Mouse (Mus musculus) lung, embryonic 14.5 days (tissue): ENCODE data around the gene Svbp. TPM values are rescaled to one million over a fixed set of nuclear protein-coding genes. Genes with fewer than 3 reads are reported as not detected.

Experiments used
- ATAC-seq: fragments of 200-750 bp; cut with Nextera tagmentation; 2 replicates; pipeline ENCODE4 v1.8.0; 2017; ENCODE audit warnings: mild to moderate bottlenecking, moderate TSS enrichment, moderate library complexity; ENCODE audit not compliant: insufficient read depth
- DNase-seq: peaks from one replicate; pipeline ENCODE4 v3.0.0-alpha.2; 2015
- H3K27ac ChIP-seq: fragments of 300-500 bp; sonication (generic); 2 replicates; pipeline ENCODE4 v1.5.1; 2014; ENCODE audit warnings: low read depth, mild to moderate bottlenecking, moderate library complexity
- H3K27me3 ChIP-seq: fragments of 300-500 bp; sonication (generic); 2 replicates; pipeline ENCODE4 v1.6.1; 2014; ENCODE audit warnings: low read length, control low read depth; ENCODE audit not compliant: insufficient read depth
- H3K36me3 ChIP-seq: fragments of 300-500 bp; sonication (generic); 2 replicates; pipeline ENCODE4 v1.6.1; 2014; ENCODE audit warnings: control low read depth; ENCODE audit not compliant: insufficient read depth
- H3K4me1 ChIP-seq: fragments of 300-500 bp; sonication (generic); 2 replicates; pipeline ENCODE4 v1.6.1; 2014; ENCODE audit warnings: antibody characterized with exemption, control low read depth; ENCODE audit not compliant: insufficient read depth
- H3K4me2 ChIP-seq: fragments of 300-500 bp; sonication (generic); 2 replicates; pipeline ENCODE4 v1.6.1; 2014; ENCODE audit warnings: mild to moderate bottlenecking
- H3K4me3 ChIP-seq: fragments of 300-500 bp; sonication (generic); 2 replicates; pipeline ENCODE4 v1.5.1; 2014; ENCODE audit warnings: low read depth, low read length
- H3K9ac ChIP-seq: fragments of 300-500 bp; sonication (generic); 2 replicates; pipeline ENCODE4 v1.6.1; 2014
- H3K9me3 ChIP-seq: fragments of 300-500 bp; sonication (generic); 2 replicates; pipeline ENCODE4 v1.6.1; 2016; ENCODE audit warnings: low read depth, low read length, control low read depth
- CTCF ChIP-seq: IDR thresholded peaks from 2 replicates; pipeline ENCODE4 v1.5.1; 2016; ENCODE audit warnings: antibody characterized with exemption, low read depth
- WGBS: fragments of 180-500 bp; shearing (Covaris S2); extraction: QIAGEN DNeasy Blood & Tissue Kit; methylation state at CpG from one replicate; pipeline ENCODE4 v1.1.7; 2014; 5-methylcytosine and 5-hydroxymethylcytosine counted together
- polyA plus RNA-seq: library from polyadenylated mRNA; unstranded; fragments of >200 nt; fragmentation: Nextera tagmentation; extraction: Ambion mirVana; gene quantifications from 2 replicates; pipeline ENCODE4 v1.2.1, GENCODE M21; 2014

Svbp gene
- polyA plus RNA-seq, 1 experiment from 2014 or later: 134 TPM

DNA sequence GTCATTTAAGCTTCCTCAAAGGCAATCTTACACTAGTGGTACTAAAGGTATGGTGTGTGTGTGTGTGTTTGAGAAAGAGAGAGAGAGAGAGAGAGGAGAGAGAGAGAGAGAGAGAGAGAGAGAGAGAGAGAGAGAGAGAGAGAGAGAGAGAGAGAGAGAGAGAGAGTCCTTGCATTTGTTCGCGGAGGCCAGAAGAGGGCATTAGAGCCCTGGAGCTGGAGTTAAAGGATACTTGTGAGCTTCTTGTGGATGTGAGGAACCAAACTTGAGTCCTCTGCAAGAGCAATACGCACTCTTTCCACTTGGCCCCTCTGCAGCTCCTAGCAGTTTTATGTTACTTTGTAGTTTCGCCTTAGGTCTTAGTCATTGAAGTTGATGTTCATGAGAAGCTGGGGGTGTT lies 32.1 kb upstream of the Svbp start:
- Histone ChIP-seq H3K4me3 (no peak overlapping the region), H3K9ac (no peak overlapping the region), H3K27me3 (no peaks in the 10 kb centered on the region), H3K27ac (no peak overlapping the region), H3K36me3 (0 out of 2 replicates have a peak, but pooled peaks cover 1% of the 10 kb centered on the region), H3K4me1 (no peaks in the 10 kb centered on the region), H3K9me3 (no peaks in the 10 kb centered on the region), H3K4me2 (no peak overlapping the region)
- peak; percentile 15; the same call in 1 of the 2 replicates for TF ChIP-seq CTCF
- 61% methylated on average over 4 of the region's 4 CpGs for WGBS
- no peak for ATAC-seq
- no peak for DNase-seq

DNA sequence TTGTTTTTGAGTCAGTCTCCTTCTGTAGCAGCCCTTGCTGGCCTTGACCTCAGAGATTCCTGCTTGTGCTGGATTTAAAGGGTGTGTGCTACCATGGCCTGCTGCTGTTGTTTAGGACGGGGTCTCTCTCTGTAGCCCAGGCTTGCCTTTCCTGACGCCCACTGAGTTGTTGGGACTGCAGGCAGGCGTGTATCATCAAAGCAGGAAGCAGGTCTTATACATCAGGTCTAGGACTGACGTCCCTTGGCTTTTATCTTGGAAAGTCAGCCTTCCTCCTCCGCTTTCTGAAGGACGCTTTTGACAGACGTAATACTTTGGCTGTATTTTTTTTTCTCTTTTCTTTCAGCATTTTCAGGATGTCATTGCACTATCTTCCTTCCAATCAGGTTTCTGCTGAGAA lies 29.2 kb upstream of the Svbp start:
- ATAC-seq (no peak), DNase-seq (peak; percentile 21)
- Histone ChIP-seq H3K4me3 (no peak overlapping the region), H3K36me3 (peaks cover 27% of the 10 kb centered on the region), H3K4me2 (no peak overlapping the region), H3K9me3 (no peaks in the 10 kb centered on the region), H3K27me3 (no peaks in the 10 kb centered on the region), H3K27ac (no peak overlapping the region), H3K9ac (no peak overlapping the region), H3K4me1 (no peaks in the 10 kb centered on the region)
- no peak for TF ChIP-seq CTCF
- WGBS: 54% methylated on average over 7 of the region's 7 CpGs

DNA sequence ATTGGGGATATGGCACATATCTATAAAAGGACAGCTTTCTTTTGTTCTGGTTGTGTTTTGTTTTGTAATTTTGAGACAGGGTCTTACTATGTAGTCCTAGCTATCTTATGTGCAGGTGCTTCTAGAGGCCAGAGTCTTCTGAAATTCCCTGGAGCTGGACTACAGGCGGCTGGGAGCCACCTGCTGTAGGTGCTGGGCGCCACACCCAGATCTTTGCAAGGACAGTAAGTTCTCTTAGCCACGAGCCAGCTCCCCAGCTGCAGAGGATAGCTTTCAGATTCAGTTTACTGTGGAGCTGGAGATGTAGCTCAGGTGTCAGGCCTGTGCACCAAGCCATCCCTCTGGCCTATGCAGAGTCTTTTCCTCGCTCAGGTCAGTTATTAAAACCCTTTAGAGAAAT lies 28.0 kb upstream of the Svbp start:
- no peaks in the 10 kb centered on the region for H3K9me3 ChIP-seq
- no peak for TF ChIP-seq CTCF
- H3K27me3 ChIP-seq: no peaks in the 10 kb centered on the region
- H3K9ac ChIP-seq: no peak overlapping the region
- H3K4me3 ChIP-seq: no peak overlapping the region
- ATAC-seq (no peak), DNase-seq (no peak)
- peaks cover 27% of the 10 kb centered on the region for H3K36me3 ChIP-seq
- 86% methylated on average over 4 of the region's 4 CpGs for WGBS
- no peak overlapping the region for H3K4me2 ChIP-seq
- H3K4me1 ChIP-seq: no peaks in the 10 kb centered on the region
- H3K27ac ChIP-seq: no peak overlapping the region

DNA sequence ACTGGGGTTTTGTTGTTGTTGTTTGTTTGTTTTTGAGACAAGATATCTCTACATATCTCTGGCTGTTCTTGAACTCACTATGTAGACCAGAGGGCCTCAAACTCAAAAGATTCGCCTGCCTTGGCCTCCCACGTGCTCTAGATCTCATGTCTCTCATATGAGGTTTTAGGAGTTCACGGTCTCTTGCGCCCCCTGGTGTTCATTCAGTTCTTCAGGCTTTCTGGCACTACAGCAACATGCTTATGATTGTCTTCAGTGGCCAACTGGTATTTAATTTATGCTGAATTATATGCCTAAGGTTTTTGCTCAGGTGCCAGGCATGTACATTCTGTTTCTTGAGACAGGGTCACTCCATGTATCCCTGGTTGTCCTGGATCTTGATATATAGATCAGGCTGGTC lies 27.4 kb upstream of the Svbp start:
- no peaks in the 10 kb centered on the region for H3K9me3 ChIP-seq
- DNase-seq: peak; percentile 94
- no peak overlapping the region for H3K4me3 ChIP-seq
- H3K27me3 ChIP-seq: no peaks in the 10 kb centered on the region
- ATAC-seq: no peak
- TF ChIP-seq CTCF: peak; percentile 90
- H3K36me3 ChIP-seq: peaks cover 27% of the 10 kb centered on the region
- H3K27ac ChIP-seq: no peak overlapping the region
- no peak overlapping the region for H3K9ac ChIP-seq
- 2% methylated on average over 4 of the region's 4 CpGs for WGBS
- H3K4me2 ChIP-seq: no peak overlapping the region
- H3K4me1 ChIP-seq: peaks cover 1% of the 10 kb centered on the region; the same call in 1 of the 2 replicates

DNA sequence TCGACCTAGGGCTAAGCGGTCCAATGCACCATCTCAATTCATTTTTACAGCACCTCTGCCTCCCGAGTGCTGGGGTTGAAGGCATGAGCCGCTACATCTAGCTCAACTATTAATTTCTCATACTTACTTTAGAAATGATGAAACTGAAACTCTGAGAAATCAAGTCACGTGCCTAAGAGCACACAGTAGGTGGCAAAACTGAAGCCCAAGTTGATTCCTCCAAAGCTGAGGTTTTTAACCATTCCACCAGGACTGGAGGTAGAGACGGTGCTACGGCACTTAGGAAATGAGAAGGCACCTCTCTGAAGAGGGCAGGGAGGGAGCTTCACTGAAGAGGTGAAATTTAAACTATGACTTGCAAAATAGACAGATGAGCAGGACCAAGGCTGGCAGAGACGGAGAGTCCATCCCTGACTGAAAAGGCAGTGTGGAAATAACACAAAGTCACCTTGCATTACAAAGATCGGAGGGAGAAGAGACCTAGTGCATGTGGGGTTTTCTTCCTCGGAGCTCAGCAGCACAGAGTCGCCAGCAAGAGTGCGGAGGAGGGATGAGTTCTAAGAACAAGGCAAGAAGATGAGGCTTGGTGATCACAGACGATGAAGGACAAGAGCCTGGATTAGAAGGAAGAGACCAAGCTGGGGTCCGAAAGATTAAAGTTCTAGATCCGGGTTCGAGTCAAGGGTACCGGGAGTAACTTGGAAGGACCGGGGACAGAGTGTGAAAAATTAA lies 22.0 kb upstream of the Svbp start:
- Histone ChIP-seq H3K36me3 (peaks cover 25% of the 10 kb centered on the region), H3K4me1 (peaks cover 5% of the 10 kb centered on the region; the same call in 1 of the 2 replicates), H3K27ac (no peak overlapping the region), H3K4me2 (peak overlapping the region; percentile 75), H3K9me3 (no peaks in the 10 kb centered on the region), H3K4me3 (peak overlapping the region; percentile 69), H3K9ac (peak overlapping the region; percentile 80), H3K27me3 (no peaks in the 10 kb centered on the region)
- DNase-seq (peak; percentile 7), ATAC-seq (no peak)
- 29% methylated on average over 18 of the region's 18 CpGs for WGBS
- no peak for TF ChIP-seq CTCF

DNA sequence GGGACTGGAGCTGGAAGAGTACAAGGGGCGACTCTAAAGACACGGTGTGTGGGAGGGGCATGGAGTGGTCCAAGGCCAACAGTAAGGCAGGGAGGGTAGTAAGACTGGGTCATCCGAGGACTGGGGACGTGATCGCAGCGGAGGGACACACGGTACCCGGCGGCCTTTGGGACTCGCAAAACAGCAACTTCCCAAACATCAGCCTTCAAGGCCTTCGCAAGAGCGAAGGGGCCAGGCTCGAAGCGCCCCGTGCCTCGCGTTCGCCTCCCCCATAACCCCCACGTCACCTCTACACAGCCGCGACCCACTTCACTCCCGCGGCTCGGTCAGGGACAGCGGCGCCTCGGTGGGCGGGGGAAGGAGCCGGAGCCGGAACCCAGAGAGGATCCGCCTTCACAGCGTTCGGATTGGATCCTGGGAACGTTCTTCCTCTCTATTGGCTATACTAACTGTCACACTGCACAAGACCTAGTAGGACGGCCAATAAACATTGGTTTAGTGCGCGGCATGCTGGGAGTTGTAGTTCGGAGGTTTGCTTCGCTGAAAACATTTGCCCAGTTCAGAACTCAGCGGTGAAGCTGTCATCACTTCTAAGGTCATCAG lies 21.2 kb upstream of the Svbp start, which contains the start of gene Zfp691:
Gene Zfp691, minus strand, starts transcription at position 345 of the 603 bp plus-strand sequence.
- TF ChIP-seq CTCF: no peak
- peaks cover 5% of the 10 kb centered on the region; the same call in 1 of the 2 replicates for H3K4me1 ChIP-seq
- peak within 1 kb of the TSS; percentile 75 for H3K4me2 ChIP-seq
- peak; percentile 100 for ATAC-seq
- H3K27ac ChIP-seq: no peak within 1 kb of the TSS
- DNase-seq: peak; percentile 98
- H3K36me3 ChIP-seq: peaks cover 16% of the 10 kb centered on the region
- no peaks in the 10 kb centered on the region for H3K27me3 ChIP-seq
- H3K9me3 ChIP-seq: no peaks in the 10 kb centered on the region
- H3K9ac ChIP-seq: peak within 1 kb of the TSS; percentile 80
- 0% methylated on average over 39 of the region's 40 CpGs for WGBS
- H3K4me3 ChIP-seq: peak within 1 kb of the TSS; percentile 69

DNA sequence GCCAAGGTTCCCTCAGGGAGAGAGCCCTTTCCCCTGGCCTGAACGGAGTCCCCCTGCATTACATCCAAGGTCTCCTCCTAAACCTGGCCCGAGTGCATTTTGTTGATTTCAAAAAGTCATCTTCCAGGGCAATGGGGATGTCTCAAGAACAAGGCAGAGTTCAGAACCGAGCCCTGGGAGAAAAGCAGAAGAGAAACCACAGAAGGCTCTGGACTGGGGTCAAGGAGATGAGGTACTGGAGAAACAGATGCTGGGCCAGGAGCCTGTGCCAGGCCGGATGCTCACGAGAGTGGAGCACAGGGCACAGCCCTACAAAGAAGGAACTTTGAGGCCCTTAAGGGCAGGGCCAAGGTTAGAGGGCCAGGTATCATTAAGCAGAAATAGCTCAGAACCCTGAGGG lies 17.4 kb upstream of the Svbp start:
- no peak for DNase-seq
- H3K4me1 ChIP-seq: peaks cover 4% of the 10 kb centered on the region; the same call in 1 of the 2 replicates
- no peaks in the 10 kb centered on the region for H3K36me3 ChIP-seq
- H3K4me3 ChIP-seq: no peak overlapping the region
- WGBS: 56% methylated on average over 5 of the region's 5 CpGs
- H3K27ac ChIP-seq: no peak overlapping the region
- no peak overlapping the region for H3K9ac ChIP-seq
- no peak overlapping the region for H3K4me2 ChIP-seq
- no peaks in the 10 kb centered on the region for H3K27me3 ChIP-seq
- H3K9me3 ChIP-seq: no peaks in the 10 kb centered on the region
- ATAC-seq: no peak
- no peak for TF ChIP-seq CTCF
